Mouse (Mus musculus) liver, embryonic 14.5 days (tissue): ENCODE results near the gene 4930578G10Rik. TPM values are rescaled to one million over a fixed set of nuclear protein-coding genes. Genes with fewer than 3 reads are reported as not detected.

ENCODE experiments used
- ATAC-seq: fragments of 200-750 bp; cut with Nextera tagmentation; 2 replicates; pipeline ENCODE4 v1.8.0; 2017; ENCODE audit warnings: moderate number of reproducible peaks, mild to moderate bottlenecking, moderate library complexity; ENCODE audit not compliant: insufficient read depth
- DNase-seq, 3 experiments: peaks; one replicate each; pipeline ENCODE4 v3.0.0-alpha.2; 2012 to 2013; ENCODE audit warnings: low read depth in 3 of 3, low spot score in 3 of 3
- H3K27ac ChIP-seq: fragments of 300-500 bp; sonication (generic); 2 replicates; pipeline ENCODE4 v1.5.1; 2014; ENCODE audit warnings: moderate library complexity, mild to moderate bottlenecking, control low read depth, inconsistent platforms
- H3K27me3 ChIP-seq: fragments of 300-500 bp; sonication (generic); 2 replicates; pipeline ENCODE4 v1.6.1; 2014; ENCODE audit warnings: mild to moderate bottlenecking, low read length, moderate library complexity; ENCODE audit not compliant: control insufficient read depth, insufficient read depth
- H3K36me3 ChIP-seq: fragments of 300-500 bp; sonication (generic); replicated peaks from 2 replicates; pipeline ENCODE4 v1.6.1; 2014; ENCODE audit warnings: low read depth; ENCODE audit not compliant: control insufficient read depth, insufficient read depth
- H3K4me1 ChIP-seq, 2 experiments: fragments of 200-500 bp in 1 of 2; fragments of 300-500 bp in 1 of 2; sonication (generic) in 1 of 2; replicated peaks; 2 replicates each; pipeline ENCODE4 v1.6.1; 2012 to 2014; ENCODE audit warnings: antibody characterized with exemption in 1 of 2, inconsistent platforms in 1 of 2, low read length in 1 of 2; ENCODE audit not compliant: control insufficient read depth in 2 of 2, insufficient read depth in 2 of 2
- H3K4me2 ChIP-seq: fragments of 300-500 bp; sonication (generic); 2 replicates; pipeline ENCODE4 v1.6.1; 2014; ENCODE audit warnings: low read depth, mild to moderate bottlenecking, control low read depth, moderate library complexity
- H3K4me3 ChIP-seq, 2 experiments: fragments of 200-500 bp in 1 of 2; fragments of 300-500 bp in 1 of 2; sonication (generic) in 1 of 2; 2 replicates each; pipeline ENCODE4 v1.5.1; 2012 to 2014; ENCODE audit warnings: low read depth in 2 of 2, low read length in 2 of 2, mild to moderate bottlenecking in 2 of 2, control low read depth in 1 of 2, inconsistent platforms in 1 of 2, moderate library complexity in 1 of 2; ENCODE audit not compliant: insufficient read depth in 1 of 2
- H3K9ac ChIP-seq: fragments of 300-500 bp; sonication (generic); replicated peaks from 2 replicates; pipeline ENCODE4 v1.6.1; 2014; ENCODE audit warnings: mild to moderate bottlenecking, control low read depth, moderate library complexity
- H3K9me3 ChIP-seq: fragments of 300-500 bp; sonication (generic); 2 replicates; pipeline ENCODE4 v1.6.1; 2016; ENCODE audit warnings: low read length, mixed read lengths; ENCODE audit not compliant: control insufficient read depth
- CTCF ChIP-seq: IDR thresholded peaks from 2 replicates; pipeline ENCODE4 v1.5.1; 2016; ENCODE audit warnings: antibody characterized with exemption, low read depth, control low read depth
- EP300 ChIP-seq: IDR thresholded peaks from 2 replicates; pipeline ENCODE4 v1.6.1; 2016; ENCODE audit warnings: antibody characterized with exemption, low read depth
- WGBS: fragments of 180-500 bp; shearing (Covaris S2); extraction: QIAGEN DNeasy Blood & Tissue Kit; methylation state at CpG from one replicate; pipeline ENCODE4 v1.1.7; 2014; ENCODE audit not compliant: insufficient replicate concordance; 5-methylcytosine and 5-hydroxymethylcytosine counted together
- polyA plus RNA-seq, 2 experiments: library from polyadenylated mRNA; depleted of rRNA in 1 of 2; stranded (reverse) in 1 of 2; unstranded in 1 of 2; fragments of >200 nt; fragmentation: Nextera tagmentation in 1 of 2; extraction: Ambion mirVana in 1 of 2; gene quantifications; 2 replicates each; pipeline versions ENCODE4 v1.2.1 to v1.2.3; 2012 to 2014

Gene 4930578G10Rik
- polyA plus RNA-seq, 2 experiments: not detected

DNA sequence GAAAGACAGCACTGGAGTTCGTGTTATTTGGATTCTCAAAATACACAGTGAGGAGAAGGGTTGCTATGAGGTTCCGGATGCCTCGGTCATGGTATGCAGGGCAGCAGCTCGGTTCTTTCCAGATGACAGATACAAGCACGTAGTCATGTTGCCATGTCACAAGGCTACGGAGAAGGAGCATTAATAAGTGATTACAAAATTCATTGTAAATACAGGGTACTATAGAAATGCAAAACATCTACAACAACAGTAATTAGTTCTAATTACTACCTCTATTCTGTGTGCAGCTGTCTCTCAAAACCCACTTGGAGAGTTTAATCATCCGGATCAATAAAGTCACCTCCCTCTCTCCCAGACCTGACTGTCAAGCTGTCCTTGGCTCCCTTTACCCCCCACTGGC, 159.8 kb downstream of the 4930578G10Rik start:
- Histone ChIP-seq H3K27ac (no peak overlapping the region), H3K9me3 (no peaks in the 10 kb centered on the region), H3K9ac (no peak overlapping the region), H3K4me3 (no peak overlapping the region), H3K4me1 (no peaks in the 10 kb centered on the region; a peak in 1 of 4 replicates), H3K27me3 (no peaks in the 10 kb centered on the region), H3K4me2 (no peak overlapping the region), H3K36me3 (no peaks in the 10 kb centered on the region)
- ATAC-seq (no peak), DNase-seq (no peak)
- no peak for TF ChIP-seq CTCF
- no peak for TF ChIP-seq EP300
- 76% methylated on average over 7 of the region's 7 CpGs for WGBS

Other genes starting within 250 kb of the 4930578G10Rik start
- 0.02 TPM in 1 of 2 replicates, not detected in the other for gene Fam205a2, start 207.4 kb upstream of the 4930578G10Rik start, polyA plus RNA-seq (2012; rRNA removed)
- gene Fam205a2, start 207.4 kb upstream of the 4930578G10Rik start, polyA plus RNA-seq (2014; fragmentation: Nextera tagmentation; extraction: Ambion mirVana): not detected in 2 replicates
- not detected in 2 replicates for gene Gm10591, start 123.3 kb upstream of the 4930578G10Rik start, polyA plus RNA-seq (2012; rRNA removed)
- not detected in 2 replicates for gene Gm10591, start 123.3 kb upstream of the 4930578G10Rik start, polyA plus RNA-seq (2014; fragmentation: Nextera tagmentation; extraction: Ambion mirVana)
- gene Gm2564, start 105.8 kb upstream of the 4930578G10Rik start, polyA plus RNA-seq (2012; rRNA removed): not detected in 2 replicates
- not detected in 2 replicates for gene Gm2564, start 105.8 kb upstream of the 4930578G10Rik start, polyA plus RNA-seq (2014; fragmentation: Nextera tagmentation; extraction: Ambion mirVana)
- gene Ccl27b, start 80.3 kb upstream of the 4930578G10Rik start, polyA plus RNA-seq (2012; rRNA removed): not detected in 2 replicates
- gene Ccl27b, start 80.3 kb upstream of the 4930578G10Rik start, polyA plus RNA-seq (2014; fragmentation: Nextera tagmentation; extraction: Ambion mirVana): not detected in 2 replicates
- gene Il11ra2, start 73.7 kb upstream of the 4930578G10Rik start, polyA plus RNA-seq (2012; rRNA removed): not detected in 2 replicates
- gene Il11ra2, start 73.7 kb upstream of the 4930578G10Rik start, polyA plus RNA-seq (2014; fragmentation: Nextera tagmentation; extraction: Ambion mirVana): not detected in 2 replicates
- not detected in 2 replicates for gene Ccl19, start 21.0 kb downstream of the 4930578G10Rik start, polyA plus RNA-seq (2012; rRNA removed)
- not detected in 2 replicates for gene Ccl19, start 21.0 kb downstream of the 4930578G10Rik start, polyA plus RNA-seq (2014; fragmentation: Nextera tagmentation; extraction: Ambion mirVana)
- 0.10 and 0.14 TPM in 2 replicates for gene Ccl21a, start 38.4 kb downstream of the 4930578G10Rik start, polyA plus RNA-seq (2012; rRNA removed)
- not detected in 2 replicates for gene Ccl21a, start 38.4 kb downstream of the 4930578G10Rik start, polyA plus RNA-seq (2014; fragmentation: Nextera tagmentation; extraction: Ambion mirVana)
- 0.21 and 0.22 TPM in 2 replicates for gene Fam205a1, start 118.3 kb downstream of the 4930578G10Rik start, polyA plus RNA-seq (2012; rRNA removed)
- gene Fam205a1, start 118.3 kb downstream of the 4930578G10Rik start, polyA plus RNA-seq (2014; fragmentation: Nextera tagmentation; extraction: Ambion mirVana): 0.04 and 0.28 TPM in 2 replicates
- 0.01 TPM in 1 of 2 replicates, not detected in the other for gene Gm12394, start 121.2 kb downstream of the 4930578G10Rik start, polyA plus RNA-seq (2012; rRNA removed)
- 0.05 TPM in 1 of 2 replicates, not detected in the other for gene Gm12394, start 121.2 kb downstream of the 4930578G10Rik start, polyA plus RNA-seq (2014; fragmentation: Nextera tagmentation; extraction: Ambion mirVana)
- 0.06 and 0.07 TPM in 2 replicates for gene Fam205c, start 138.7 kb downstream of the 4930578G10Rik start, polyA plus RNA-seq (2012; rRNA removed)
- 0.15 and 0.30 TPM in 2 replicates for gene Fam205c, start 138.7 kb downstream of the 4930578G10Rik start, polyA plus RNA-seq (2014; fragmentation: Nextera tagmentation; extraction: Ambion mirVana)
- gene Phf24, start 181.1 kb downstream of the 4930578G10Rik start, polyA plus RNA-seq (2012; rRNA removed): 0.12 and 0.16 TPM in 2 replicates
- gene Phf24, start 181.1 kb downstream of the 4930578G10Rik start, polyA plus RNA-seq (2014; fragmentation: Nextera tagmentation; extraction: Ambion mirVana): 0.08 and 0.14 TPM in 2 replicates
- gene Dnajb5, start 214.3 kb downstream of the 4930578G10Rik start, polyA plus RNA-seq (2012; rRNA removed): 0.90 and 1.3 TPM in 2 replicates
- 0.43 and 0.54 TPM in 2 replicates for gene Dnajb5, start 214.3 kb downstream of the 4930578G10Rik start, polyA plus RNA-seq (2014; fragmentation: Nextera tagmentation; extraction: Ambion mirVana)
- gene 1700022I11Rik, start 234.1 kb downstream of the 4930578G10Rik start, polyA plus RNA-seq (2012; rRNA removed): 0.07 TPM in 1 of 2 replicates, not detected in the other
- 0.16 and 0.44 TPM in 2 replicates for gene 1700022I11Rik, start 234.1 kb downstream of the 4930578G10Rik start, polyA plus RNA-seq (2014; fragmentation: Nextera tagmentation; extraction: Ambion mirVana)